Mouse (Mus musculus): ENCODE measurements around the gene Ascc1.
"Not testable (repeated sequence)": the region's sequence is repeated elsewhere in the genome, so short reads cannot be mapped to it uniquely, and the experiment has no call there.

Gene Ascc1

DNA sequence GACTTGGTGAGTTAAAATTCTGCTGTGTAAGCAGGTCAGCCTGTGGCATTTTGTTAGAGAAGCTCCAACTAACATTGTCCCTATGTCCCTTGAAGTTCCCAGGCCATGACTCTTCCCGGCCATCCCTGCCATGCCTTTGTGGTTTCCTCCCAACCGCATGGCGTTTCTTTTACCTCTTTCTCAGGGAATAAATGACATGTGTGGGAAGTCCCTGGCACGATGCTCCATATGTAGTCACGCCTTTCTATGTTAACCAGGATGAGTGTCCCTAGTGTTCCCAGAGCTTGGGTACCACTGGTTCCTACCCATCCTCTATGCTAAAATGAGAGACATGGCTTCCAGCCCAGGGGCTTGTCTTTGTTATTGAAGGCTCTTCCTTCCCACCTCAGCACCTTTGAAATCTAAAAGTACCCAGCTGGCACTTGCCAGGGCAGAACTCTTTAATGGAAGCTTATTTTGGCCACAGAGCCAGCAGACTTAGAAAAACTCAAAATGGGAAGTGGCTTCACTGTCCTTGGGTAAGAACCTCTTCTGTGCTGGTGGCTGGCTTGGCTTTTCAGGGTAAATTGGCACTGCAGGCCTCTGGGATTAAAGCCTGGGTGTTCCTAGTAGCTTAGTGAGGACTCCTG is 24.8 kb upstream of the Ascc1 start:
- DNase-seq = no peak

DNA sequence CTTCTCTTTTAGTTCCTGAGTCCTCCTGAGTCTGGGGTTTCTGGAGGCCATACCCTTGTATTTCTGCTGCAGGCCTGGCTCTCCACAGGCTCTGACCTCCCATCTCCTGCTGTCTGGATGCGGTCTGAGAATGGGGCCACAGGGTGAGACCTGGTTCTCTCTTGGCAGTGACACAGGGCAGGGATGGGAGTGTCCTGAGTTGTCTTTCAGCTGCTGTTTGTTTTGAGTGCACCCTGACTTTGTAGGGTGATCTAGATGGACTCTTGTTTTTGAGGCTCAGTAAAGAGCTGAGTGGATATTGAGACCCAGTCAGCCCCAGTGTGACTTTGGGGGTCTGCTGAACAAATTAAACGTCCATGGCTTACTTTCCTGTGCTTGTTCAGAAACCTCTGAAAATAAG is 24.2 kb upstream of the Ascc1 start:
- peak; percentile 39 for DNase-seq

DNA sequence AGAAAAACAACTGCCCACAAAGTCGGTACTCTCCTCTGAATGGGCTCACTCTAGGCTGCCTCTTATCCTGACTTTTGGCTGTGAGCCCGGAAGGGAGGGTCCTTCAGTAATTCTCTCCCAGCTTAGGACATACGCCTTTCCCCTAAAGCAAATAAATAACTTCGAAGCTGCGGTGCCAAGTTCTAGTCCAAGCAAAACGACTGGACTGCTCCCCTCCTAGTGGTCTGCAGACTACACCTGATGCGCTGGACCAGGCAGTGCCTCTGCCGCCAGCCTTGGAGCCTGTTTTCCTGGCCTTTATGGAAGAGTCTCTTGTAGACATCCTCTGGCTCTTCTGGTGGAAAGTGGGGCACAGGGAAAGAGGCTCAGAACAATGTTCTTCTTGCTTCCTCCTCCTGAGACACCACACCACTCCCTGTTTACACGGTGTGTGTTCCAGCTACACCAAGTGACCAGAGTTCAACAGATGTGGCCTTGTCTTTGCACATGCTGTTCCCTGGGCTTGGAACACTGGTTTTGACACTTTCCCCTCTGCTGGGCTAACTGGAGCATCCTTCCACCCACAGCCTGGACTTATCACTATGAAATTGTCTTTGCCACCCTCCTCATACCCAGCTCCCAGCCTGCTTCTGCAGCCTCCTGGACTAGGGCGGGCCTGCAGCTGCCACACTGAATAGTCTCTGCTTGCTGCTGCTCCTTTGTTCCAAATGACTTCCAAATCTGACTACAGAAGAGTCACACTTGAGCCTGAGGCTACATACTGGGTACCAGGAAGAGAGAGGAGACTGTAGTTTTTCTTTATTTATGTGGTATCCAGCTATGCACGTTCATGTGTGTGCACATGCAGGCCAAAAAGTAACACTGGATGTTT is 23.5 kb upstream of the Ascc1 start:
- DNase-seq = peak; percentile 95

DNA sequence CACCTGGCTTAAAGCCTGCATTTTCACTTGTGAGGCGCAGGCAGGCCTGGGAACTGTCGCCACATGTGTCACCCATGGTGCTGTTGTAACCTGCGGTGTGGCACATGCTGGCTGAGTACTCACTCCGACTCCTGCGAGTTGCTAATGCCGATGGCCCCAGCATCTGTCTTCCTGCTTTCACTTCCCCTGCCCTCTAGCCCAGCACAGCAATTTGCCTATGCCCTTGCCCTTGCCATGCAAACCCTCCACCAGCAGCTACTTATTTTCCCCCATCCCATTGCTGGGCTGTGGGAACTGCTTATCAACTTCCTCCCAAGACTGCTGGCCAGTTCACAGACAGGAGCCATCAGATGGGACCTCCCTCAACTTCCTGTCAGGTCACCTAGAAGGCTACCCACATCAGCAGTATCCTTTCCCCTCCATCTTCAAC is 21.8 kb upstream of the Ascc1 start:
- DNase-seq = no peak

DNA sequence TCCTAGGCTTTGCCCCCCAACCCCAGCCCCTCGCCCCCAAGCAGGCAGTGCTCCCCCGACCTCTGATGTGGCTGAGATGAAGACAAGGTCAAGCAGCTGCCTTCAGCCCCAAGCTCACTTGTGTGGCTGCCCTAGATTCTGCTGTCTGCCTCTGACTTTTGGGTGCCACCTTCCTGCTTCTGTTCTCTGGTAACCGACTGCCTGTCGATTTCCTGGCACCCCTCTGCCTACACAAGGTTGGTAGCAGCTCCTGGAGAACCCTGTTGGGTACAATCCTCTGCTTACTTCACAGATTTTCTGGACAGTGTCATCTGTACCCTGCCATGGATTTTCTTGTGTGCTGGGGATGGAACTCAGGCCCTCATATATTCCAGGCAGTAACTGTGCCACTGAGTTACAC is 21.3 kb upstream of the Ascc1 start:
- no peak for DNase-seq

DNA sequence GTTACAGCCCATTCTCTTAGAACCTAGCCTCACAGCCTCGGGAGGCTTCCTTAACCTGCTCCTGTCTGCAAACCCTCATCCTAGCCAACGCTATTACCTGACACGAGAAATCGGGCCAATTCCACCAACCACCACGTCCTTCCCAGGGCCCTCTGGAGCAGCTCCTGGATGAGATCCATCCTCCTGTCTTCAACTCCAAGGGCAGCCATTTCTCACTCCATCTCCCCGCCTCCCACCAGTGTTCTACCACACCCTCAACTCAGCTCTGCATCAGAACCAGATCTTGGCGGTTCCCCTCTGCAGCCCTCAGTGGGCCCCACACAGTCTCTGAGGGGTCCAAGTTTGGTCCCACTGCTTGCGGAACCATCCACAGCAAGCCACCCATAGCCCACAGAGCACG is 20.8 kb upstream of the Ascc1 start:
- DNase-seq = no peak

DNA sequence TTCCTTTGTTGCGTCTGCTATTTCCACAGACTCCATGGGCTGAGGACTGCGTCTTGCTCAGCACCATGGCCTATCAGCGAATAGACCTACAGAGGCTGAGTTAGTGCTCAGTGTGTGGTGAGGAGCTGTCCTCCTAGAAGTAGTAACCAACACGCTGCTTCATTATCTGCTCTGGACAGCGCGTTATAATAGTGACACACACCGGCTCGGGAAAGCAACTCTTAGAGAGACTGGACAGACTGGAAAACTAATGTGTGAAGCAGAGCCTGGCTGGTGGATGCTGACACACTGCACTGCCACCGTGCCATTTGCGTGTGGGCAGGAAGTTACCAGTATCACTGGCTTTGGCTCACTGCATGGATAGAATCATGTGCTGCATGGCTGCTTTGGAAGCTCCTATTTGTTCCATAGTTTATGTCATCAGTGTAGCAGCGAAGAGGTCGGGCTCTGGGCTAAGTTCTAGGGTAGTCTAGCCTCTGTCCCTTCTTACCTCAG is 20.2 kb upstream of the Ascc1 start:
- DNase-seq = no peak

DNA sequence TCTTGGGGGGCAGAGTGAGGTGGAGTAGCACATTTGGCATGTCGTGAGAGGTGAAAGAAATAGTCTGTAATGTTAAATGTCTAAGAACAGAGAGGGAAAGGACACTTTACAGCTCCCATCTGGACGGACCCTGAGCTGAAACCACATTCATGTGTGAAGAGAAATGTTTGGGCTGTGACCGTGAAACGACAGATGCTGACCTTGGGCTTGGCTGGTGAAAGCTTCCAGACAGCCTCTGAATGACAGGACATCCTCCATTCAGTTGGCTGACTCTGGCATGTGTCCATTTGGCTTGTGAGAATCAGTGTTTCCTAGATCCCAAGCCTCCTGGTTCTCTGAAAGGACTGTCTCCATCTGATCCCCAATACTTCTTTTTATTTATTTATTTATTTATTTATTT is 14.6 kb upstream of the Ascc1 start:
- peak; percentile 68 for DNase-seq

DNA sequence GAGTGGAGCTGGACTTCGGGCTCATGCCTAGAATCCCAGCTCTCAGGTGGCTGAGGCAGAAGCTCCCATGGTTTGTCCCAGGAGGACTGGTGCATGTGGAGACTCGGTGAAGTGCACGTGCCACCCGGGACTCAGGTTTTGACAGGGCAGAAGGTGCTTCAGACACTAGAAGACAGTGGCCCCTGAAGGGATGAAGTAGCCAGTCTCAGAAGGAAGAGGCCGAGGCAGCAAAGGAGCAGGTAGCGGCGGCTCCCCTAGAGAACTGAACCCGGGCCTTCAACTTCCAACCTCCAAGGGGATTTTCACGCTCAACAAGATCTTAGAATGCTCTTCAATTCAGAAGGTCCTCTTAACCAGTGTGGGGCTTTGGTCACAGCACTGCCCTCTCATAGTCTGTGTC is 12.2 kb upstream of the Ascc1 start:
- DNase-seq = no peak

DNA sequence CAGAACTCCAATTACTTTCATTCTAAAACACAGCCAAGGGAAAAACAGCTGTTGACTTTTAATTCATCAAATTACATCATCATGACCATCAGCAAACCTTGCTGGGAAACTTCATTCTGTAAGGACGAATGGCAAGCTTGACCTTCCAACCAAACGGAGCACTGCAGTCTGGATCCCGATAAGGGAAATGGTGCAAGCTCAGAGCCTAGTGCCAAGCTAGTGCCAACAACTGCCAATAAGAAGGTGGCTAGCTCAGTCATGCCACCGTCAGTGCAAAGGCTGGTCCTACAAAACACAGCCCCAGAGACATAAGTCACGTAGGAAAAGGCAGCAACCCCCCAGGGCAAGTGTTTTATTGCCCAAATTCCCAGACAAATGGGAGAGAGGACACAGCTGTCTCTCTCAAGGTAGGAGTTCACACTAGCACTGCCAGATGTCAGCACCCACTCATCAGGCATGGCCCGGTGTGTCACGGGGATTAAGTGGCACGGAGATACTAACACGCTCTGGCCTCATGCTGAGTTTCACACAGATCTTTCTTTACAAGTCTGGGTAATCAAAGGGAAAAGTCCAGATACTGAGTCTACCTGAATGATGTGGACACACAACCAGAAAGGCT is 11.2 kb upstream of the Ascc1 start:
- DNase-seq = no peak

DNA sequence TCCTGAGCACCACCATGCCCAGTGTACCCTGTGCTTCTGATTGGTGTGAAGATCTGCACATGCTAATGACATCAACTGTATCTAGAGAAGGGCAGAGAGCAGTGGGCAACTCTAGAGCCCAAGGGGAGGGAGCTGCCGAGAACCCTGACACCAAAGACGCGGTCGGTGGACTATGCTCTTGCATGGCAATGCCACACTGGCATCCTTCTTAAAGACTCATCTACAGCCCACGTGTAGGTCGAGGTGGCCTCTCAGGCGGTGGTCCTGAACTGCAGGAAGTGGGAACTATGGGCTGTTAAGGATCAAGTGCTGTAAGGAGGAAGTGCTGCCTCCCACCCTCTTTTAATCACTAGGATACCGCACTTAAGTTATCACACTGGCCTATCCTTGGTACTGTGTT is 10.6 kb upstream of the Ascc1 start:
- no peak for DNase-seq

DNA sequence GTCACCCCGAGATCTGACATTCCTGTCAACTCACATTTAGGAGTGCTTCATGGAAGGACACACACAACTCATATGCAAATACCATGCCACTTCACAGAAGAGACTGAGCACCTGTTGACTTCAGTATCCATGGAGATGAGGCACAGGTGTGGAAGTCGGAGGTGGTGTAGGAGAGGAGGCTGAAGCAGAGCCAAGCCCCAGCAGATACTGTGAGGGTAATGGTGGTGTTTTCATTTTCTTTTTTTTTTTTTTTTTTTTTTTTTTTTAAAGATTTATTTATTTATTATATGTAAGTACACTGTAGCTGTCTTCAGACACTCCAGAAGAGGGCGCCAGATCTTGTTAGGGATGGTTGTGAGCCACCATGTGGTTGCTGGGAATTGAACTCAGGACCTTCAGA is 8.8 kb upstream of the Ascc1 start:
- not testable (repeated sequence) for DNase-seq

DNA sequence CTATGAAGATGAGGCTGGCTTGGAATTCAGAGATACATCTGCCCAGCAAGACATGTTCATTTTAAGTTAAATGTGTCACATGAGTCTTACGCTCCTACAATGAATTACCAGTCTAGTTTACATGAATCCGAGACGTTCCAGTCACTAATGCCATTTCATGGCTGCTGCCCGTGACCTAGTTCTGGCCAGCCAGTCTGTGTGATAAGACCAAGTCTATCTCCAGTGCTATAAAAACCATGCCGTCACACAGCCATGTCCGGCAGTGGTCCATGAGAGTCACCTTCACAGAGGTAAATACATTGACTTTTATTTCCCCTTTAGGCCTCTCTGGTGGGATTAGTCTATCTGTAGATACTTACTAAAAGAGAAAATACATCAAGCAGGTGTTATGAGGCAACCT is 6.7 kb upstream of the Ascc1 start:
- no peak for DNase-seq

DNA sequence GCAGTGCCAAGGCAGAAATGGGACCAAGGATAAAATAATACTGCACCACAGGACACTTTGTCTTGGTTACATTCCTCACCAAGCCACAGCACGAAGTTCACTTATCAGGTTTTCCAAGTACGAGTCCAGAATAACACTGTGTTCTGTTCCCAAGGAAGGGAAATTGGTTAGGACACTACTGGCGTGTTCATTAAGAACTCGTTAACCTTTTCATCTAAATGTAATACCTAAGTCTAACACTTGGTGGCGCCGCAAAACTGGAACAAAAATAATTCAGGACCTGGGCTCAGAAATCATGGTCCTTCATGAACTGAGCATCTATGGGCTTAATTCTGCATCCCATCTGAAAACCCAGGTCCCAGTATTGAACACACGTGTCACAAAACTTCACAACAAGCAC is 5.0 kb upstream of the Ascc1 start:
- peak; percentile 86 for DNase-seq

DNA sequence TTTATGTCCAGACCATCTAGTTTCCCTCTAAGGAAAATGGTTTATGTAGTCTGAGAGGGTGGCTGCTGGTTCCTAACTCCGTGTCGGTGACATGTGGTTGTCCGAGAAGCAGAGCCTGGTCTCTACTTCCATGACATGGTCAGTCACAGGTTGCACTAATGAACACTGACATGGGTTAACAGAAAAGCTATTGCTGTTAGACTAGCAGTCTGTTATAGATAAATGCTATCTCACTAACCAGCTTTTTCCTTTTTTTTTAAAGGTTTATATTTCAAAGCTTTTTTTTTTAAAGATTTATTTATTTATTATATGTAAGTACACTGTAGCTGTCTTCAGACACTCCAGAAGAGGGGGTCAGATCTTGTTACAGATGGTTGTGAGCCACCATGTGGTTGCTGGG is 3.5 kb upstream of the Ascc1 start:
- no peak for DNase-seq

DNA sequence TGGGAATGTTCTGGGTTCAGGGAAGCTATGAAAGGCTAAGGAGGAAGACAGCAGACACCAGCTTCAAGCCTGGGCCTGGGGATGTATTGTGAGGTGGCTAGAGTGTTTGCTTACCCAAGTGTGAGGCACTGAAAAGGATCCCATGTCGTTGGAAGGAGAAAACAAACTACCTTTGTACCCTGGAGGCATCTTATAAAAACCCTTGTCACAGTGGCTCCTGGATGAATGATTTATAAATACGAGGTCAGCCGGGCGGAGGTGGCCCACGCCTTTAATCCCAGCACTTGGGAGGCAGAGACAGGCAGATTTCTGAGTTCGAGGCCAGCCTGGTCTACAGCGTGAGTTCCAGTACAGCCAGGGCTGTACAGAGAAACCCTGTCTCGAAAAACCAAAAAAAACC is 942 bp upstream of the Ascc1 start:
- not testable (repeated sequence) for DNase-seq

DNA sequence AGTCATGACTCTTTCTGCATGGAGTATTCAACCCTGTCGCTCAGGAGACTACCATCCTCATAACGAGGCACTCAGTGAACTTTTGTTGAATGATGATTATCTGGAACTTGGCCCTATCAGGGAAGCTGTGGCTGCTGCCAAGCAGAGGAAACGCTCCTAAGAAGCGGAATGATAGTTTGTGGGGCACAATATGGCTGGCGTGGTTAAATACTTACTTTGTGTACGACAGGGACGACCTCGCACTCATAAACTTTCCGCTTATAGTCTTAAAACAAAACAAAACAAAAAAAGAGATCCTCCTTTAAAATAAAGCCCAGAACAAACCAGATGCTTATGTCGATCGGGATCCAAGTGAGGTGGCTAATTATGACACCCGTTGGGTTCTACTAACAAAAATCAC is 402 bp upstream of the Ascc1 start:
- no peak for DNase-seq

DNA sequence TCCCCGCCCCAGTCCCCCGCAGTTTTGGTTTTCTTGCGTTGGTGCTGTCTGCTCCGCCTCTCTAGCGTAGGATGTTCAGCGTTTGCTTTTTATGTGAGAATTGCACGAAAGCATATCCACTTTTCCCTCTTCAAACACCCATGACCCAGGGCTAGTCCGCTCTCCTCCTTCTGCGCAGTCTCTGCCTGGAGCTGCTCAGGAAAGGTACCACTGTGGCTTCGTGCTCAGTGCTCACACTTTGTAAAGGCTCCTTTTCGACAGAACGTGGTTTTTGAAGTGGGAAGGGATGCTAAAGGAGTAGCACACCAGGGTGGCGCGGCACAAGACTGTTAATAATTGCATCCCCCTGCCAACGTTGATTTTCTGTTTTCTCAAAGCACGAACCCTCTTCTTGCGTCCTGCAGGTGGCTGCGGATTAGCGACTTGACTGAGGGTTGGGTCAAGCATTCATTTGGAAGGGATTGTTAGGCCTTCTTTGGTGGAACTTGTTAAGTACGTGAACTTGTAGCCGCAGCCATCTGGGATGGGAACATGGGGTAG is 678 bp downstream of the Ascc1 start:
- DNase-seq = no peak

DNA sequence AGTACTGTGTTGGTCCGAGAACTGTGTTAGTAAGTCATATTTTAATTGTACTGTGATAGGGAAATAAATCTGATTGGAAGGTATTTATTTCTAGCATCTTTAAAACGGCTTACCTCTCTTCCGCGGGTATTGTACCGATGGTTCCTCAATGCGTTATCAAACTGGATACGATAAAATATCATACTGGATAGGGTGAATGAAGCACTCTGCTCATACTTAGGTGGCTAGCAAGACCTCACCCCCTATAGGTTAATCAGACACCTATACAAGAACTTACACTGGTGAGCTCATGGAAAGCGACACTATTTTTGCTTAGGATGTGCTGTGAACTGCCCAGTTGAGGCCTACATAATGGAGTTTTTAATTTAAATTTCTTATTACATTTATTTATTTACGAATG is 1.2 kb downstream of the Ascc1 start:
- DNase-seq = no peak

DNA sequence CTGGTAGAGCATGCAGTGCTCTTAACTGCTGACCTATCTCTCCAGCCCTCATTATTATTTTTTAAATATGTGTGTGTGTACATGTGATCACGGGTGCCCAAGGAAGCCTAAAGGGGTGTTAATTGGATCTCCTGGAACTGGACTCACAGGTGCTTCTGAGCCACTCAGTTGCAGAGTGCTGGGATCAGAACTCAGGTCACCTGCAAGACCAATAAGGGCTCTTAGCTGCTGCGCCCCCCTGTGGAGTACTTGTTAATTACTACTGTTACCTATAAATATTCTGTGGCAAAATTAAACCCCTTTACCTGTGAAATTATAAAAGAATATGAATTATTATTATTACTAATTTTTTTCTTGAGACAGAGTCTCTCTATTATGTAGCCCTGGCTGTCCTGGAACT is 2.7 kb downstream of the Ascc1 start:
- DNase-seq = peak; percentile 52

DNA sequence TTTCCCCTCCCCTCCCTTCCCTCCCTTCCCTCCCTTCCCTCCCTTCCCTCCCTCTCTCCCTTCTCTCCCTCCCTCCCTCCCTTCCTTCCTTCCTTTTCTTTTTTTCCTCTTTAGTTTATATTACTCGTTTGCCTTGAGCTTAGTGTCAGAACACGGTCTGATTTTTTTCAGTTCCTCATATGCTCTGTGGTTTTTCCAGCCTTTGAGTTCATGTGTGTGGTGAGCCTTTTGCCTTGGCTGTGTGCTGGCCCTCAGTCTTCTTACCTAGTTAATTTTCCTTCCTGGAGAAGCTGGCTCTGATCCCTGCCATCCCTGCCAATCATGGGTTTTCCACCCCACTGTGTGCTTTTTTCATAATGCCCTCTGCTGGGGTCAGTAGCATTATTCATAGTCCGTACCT is 6.5 kb downstream of the Ascc1 start:
- no peak for DNase-seq

DNA sequence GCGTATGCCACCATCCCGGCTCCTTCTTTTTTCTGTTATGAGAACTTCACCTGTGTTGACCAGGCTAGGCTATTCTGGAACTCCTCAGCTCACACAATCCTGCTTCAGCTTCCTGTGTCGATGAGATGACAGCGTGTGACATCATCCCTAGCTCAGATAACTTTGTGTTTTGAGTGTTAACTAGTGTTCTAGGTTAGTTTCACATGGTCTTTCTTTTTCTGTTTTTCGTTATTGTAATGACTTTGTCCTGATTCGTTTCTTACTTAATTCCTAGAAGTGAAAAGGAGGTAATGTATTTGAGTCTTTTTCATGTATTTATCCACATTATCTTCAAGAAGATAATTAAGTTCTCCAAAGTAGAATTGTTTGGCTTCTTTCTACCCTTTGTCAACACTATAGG is 13.6 kb downstream of the Ascc1 start:
- DNase-seq = no peak

DNA sequence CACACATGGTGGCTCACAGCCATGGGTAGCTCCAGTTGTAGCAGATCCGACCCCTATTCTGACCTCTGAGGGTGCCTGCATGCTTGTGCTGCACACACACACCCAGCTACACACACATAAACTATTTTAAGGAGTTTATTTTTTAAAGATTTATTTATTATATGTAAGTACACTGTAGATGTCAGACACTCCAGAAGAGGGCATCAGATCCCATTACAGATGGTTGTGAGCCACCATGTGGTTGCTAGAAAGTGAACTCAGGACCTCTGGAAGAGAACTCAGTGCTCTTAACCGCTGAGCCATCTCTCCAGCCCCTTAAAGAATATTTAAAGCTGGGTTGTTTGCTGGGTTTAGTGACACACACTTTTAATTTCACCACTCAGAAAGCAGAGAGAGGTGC is 16.7 kb downstream of the Ascc1 start:
- no peak for DNase-seq

DNA sequence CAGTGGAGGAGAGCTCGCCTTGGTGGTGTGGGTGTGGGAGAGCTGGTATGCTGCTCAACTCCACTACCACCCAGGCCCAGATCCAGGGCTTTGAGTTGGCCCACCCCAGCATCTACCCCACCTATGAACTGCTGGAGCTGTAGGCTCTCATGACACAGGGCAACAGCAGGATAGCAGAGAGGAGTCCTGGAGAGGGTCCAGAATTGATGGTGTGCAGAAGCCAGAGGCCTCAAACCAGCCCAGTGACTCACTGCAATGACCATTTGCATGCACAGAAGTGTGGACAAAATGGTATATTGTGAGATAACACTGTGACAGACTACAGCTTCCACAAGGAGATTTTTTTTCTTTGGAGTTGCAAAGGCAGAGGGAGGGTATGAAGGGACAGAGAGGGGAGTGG is 21.1 kb downstream of the Ascc1 start:
- no peak for DNase-seq

All from lung, postnatal 10 days (tissue).